Mouse (Mus musculus): ENCODE results near the gene Stard9.

Gene Stard9

GRCm38 (mm10) chr2:120628886-120629735, at the start of gene Stard9:
Gene Stard9 (plus strand): TSS chr2:120629121.
- peak; percentile 95 for DNase-seq (ENCODE audit: low spot score)

- DNase-seq (ENCODE audit: low spot score), result peak; percentile 46
These were observed 39.2 kb upstream of the Stard9 start for GRCm38 (mm10) chr2:120589759-120590158.

GRCm38 (mm10) chr2:120592227-120592626, 36.7 kb upstream of the Stard9 start:
- no peak for DNase-seq (ENCODE audit: low spot score)

GRCm38 (mm10) chr2:120597734-120598133, 31.2 kb upstream of the Stard9 start:
- DNase-seq (ENCODE audit: low spot score), result no peak

GRCm38 (mm10) chr2:120599506-120599905, 29.4 kb upstream of the Stard9 start:
- DNase-seq (ENCODE audit: low spot score), result no peak

GRCm38 (mm10) chr2:120606021-120606690, 22.8 kb upstream of the Stard9 start:
- DNase-seq (ENCODE audit: low spot score), result no peak

GRCm38 (mm10) chr2:120608830-120609723, 19.8 kb upstream of the Stard9 start, which contains the start of the genes Haus2 and Lrrc57:
Gene Haus2 (plus strand): TSS chr2:120609383.
Gene Lrrc57 (minus strand): TSS chr2:120609520.
- DNase-seq (ENCODE audit: low spot score), result peak; percentile 75

- no peak for DNase-seq (ENCODE audit: low spot score)
These were observed 12.4 kb upstream of the Stard9 start for GRCm38 (mm10) chr2:120616279-120617163.

- no peak for DNase-seq (ENCODE audit: low spot score)
These were observed 9.4 kb upstream of the Stard9 start for GRCm38 (mm10) chr2:120619538-120619937.

GRCm38 (mm10) chr2:120622920-120623319, 6.0 kb upstream of the Stard9 start:
- no peak for DNase-seq (ENCODE audit: low spot score)

GRCm38 (mm10) chr2:120628076-120628865, 650 bp upstream of the Stard9 start:
- no peak for DNase-seq (ENCODE audit: low spot score)

- no peak for DNase-seq (ENCODE audit: low spot score)
These were observed 1.3 kb downstream of the Stard9 start for GRCm38 (mm10) chr2:120630246-120630645.

- no peak for DNase-seq (ENCODE audit: low spot score)
These were observed 1.7 kb downstream of the Stard9 start for GRCm38 (mm10) chr2:120630655-120631054.

- DNase-seq (ENCODE audit: low spot score), result no peak
These were observed 2.6 kb downstream of the Stard9 start for GRCm38 (mm10) chr2:120631521-120631920.

GRCm38 (mm10) chr2:120631957-120632356, 3.0 kb downstream of the Stard9 start:
- no peak for DNase-seq (ENCODE audit: low spot score)

- DNase-seq (ENCODE audit: low spot score), result no peak
These were observed 11.9 kb downstream of the Stard9 start for GRCm38 (mm10) chr2:120640835-120641234.

GRCm38 (mm10) chr2:120643836-120644235, 14.9 kb downstream of the Stard9 start:
- no peak for DNase-seq (ENCODE audit: low spot score)

GRCm38 (mm10) chr2:120646777-120647176, 17.9 kb downstream of the Stard9 start:
- no peak for DNase-seq (ENCODE audit: low spot score)

GRCm38 (mm10) chr2:120652256-120652924, 23.5 kb downstream of the Stard9 start:
- DNase-seq (ENCODE audit: low spot score), result no peak

GRCm38 (mm10) chr2:120652925-120653284, 24.0 kb downstream of the Stard9 start:
- DNase-seq (ENCODE audit: low spot score), result no peak

Data from layer of hippocampus, adult 9-10 months (tissue).